Mouse (Mus musculus): ENCODE measurements at regions not wholly inside any gene's neighbourhood (a gene's known extent, or its start where the extent isn't known, plus 50 kb on each side); places are given as distances from the start of the nearest gene placed in this dataset.
"Not testable (repeated sequence)": the region's sequence is repeated elsewhere in the genome, so short reads cannot be mapped to it uniquely, and the experiment has no call there.

GRCm38 (mm10) chrX:126226216-126226615, 208.9 kb downstream of the Gm17267 start:
- TF ChIP-seq CTCF (IDR thresholded peaks at IDR 0.05 in 2 of 3, conservative IDR thresholded peaks at IDR 0.05 in 1 of 3; ENCODE audit: control insufficient read depth in 1 of 3, insufficient read depth in 1 of 3, low read depth in 2 of 3, low read length in 3 of 3, poor library complexity in 1 of 3, severe bottlenecking in 1 of 3); TBP (IDR thresholded peaks at IDR 0.05; ENCODE audit: low read depth, low read length); ZNF384 (IDR thresholded peaks at IDR 0.05; ENCODE audit: low read depth, low read length); POLR2AphosphoS2 (IDR thresholded peaks at IDR 0.05; ENCODE audit: low read length); ZKSCAN1 (IDR thresholded peaks at IDR 0.05; ENCODE audit: low read depth, low read length); MAFK (IDR thresholded peaks at IDR 0.05; ENCODE audit: borderline replicate concordance, low read depth, low read length); E2F4 (IDR thresholded peaks at IDR 0.05; ENCODE audit: borderline replicate concordance, low read depth, low read length); UBTF (IDR thresholded peaks at IDR 0.05; ENCODE audit: borderline replicate concordance, insufficient read depth, low read depth, low read length); USF1 (IDR thresholded peaks at IDR 0.05; ENCODE audit: low read depth, low read length); EP300 (IDR thresholded peaks at IDR 0.05; ENCODE audit: low read depth in 1 of 2, low read length in 2 of 2); HCFC1 (IDR thresholded peaks at IDR 0.05; ENCODE audit: low read depth, low read length): not testable (repeated sequence)
